Mouse (Mus musculus) MEL (cell line): Measurements from ENCODE around the gene Aim2. TPM values are rescaled to one million over a fixed set of nuclear protein-coding genes. Genes with fewer than 3 reads are reported as not detected.

Source experiments
- DNase-seq: peaks from one replicate; pipeline ENCODE4 v3.0.0; 2011; ENCODE audit warnings: low read depth, low spot score
- H3K27ac ChIP-seq: 2 replicates; pipeline ENCODE4 v1.5.1; 2012; ENCODE audit warnings: low read depth, mild to moderate bottlenecking, control low read depth, low read length, moderate library complexity; ENCODE audit not compliant: control insufficient read depth
- H3K27me3 ChIP-seq, 2 experiments: fragments of 150-350 bp in 1 of 2; sonication (generic) in 1 of 2; 2 replicates each; pipeline ENCODE4 v1.6.1; 2012; ENCODE audit warnings: low read length in 2 of 2, mild to moderate bottlenecking in 2 of 2, improper control_type of control experiment in 1 of 2, moderate library complexity in 1 of 2; ENCODE audit not compliant: insufficient read depth in 2 of 2, control insufficient read depth in 1 of 2
- H3K36me3 ChIP-seq, 2 experiments: 2 replicates each; pipeline ENCODE4 v1.6.1; 2012 to 2014; ENCODE audit warnings: low read length in 2 of 2, improper control_type of control experiment in 1 of 2, inconsistent platforms in 1 of 2, mild to moderate bottlenecking in 1 of 2; ENCODE audit not compliant: insufficient read depth in 2 of 2, control insufficient read depth in 1 of 2
- H3K4me1 ChIP-seq, 2 experiments: fragments of 150-350 bp in 1 of 2; sonication (generic) in 1 of 2; 2 replicates each; pipeline ENCODE4 v1.6.1; 2012; ENCODE audit warnings: low read length in 2 of 2, improper control_type of control experiment in 1 of 2, mild to moderate bottlenecking in 1 of 2; ENCODE audit not compliant: insufficient read depth in 2 of 2, control insufficient read depth in 1 of 2
- H3K4me3 ChIP-seq, 2 experiments: fragments of 150-350 bp in 1 of 2; sonication (generic) in 1 of 2; 2 replicates each; pipeline ENCODE4 v1.5.1; 2012; ENCODE audit warnings: low read depth in 2 of 2, low read length in 2 of 2, mild to moderate bottlenecking in 2 of 2, moderate library complexity in 2 of 2, control low read depth in 1 of 2, improper control_type of control experiment in 1 of 2; ENCODE audit not compliant: control insufficient read depth in 1 of 2, insufficient read depth in 1 of 2
- H3K79me2 ChIP-seq: 2 replicates; pipeline ENCODE4 v1.6.1; 2012; ENCODE audit warnings: mild to moderate bottlenecking, low read length, moderate library complexity; ENCODE audit not compliant: control insufficient read depth, poor library complexity, insufficient read depth
- H3K9ac ChIP-seq: 2 replicates; pipeline ENCODE4 v1.6.1; 2012; ENCODE audit warnings: low read depth, mild to moderate bottlenecking, control low read depth, low read length, moderate library complexity; ENCODE audit not compliant: control insufficient read depth, poor library complexity, severe bottlenecking
- H3K9me3 ChIP-seq: fragments of 150-350 bp; sonication (generic); replicated peaks from 2 replicates; pipeline ENCODE4 v1.6.1; 2012; ENCODE audit warnings: mild to moderate bottlenecking, low read length, improper control_type of control experiment, moderate library complexity; ENCODE audit not compliant: insufficient read depth
- BHLHE40 ChIP-seq: IDR thresholded peaks from 2 replicates; pipeline ENCODE4 v1.6.1; 2012; ENCODE audit warnings: low read depth, mild to moderate bottlenecking, inconsistent platforms, low read length, improper control_type of control experiment, borderline replicate concordance
- CTCF ChIP-seq, 3 experiments: IDR thresholded peaks in 2 of 3; conservative IDR thresholded peaks in 1 of 3; 2 replicates each; pipeline ENCODE4 v1.5.1; 2011 to 2012; ENCODE audit warnings: low read length in 3 of 3, low read depth in 2 of 3, mild to moderate bottlenecking in 2 of 3, improper control_type of control experiment in 1 of 3, inconsistent platforms in 1 of 3, mixed read lengths in 1 of 3, moderate library complexity in 1 of 3; ENCODE audit not compliant: control insufficient read depth in 1 of 3, insufficient read depth in 1 of 3, poor library complexity in 1 of 3, severe bottlenecking in 1 of 3
- ELF1 ChIP-seq: IDR thresholded peaks from 2 replicates; pipeline ENCODE4 v1.6.1; 2014; ENCODE audit warnings: low read depth, mild to moderate bottlenecking, inconsistent platforms, low read length, improper control_type of control experiment, moderate library complexity
- EP300 ChIP-seq, 2 experiments: IDR thresholded peaks; 2 replicates each; pipeline ENCODE4 v1.6.1; 2011; ENCODE audit warnings: improper control_type of control experiment in 2 of 2, low read length in 2 of 2, low read depth in 1 of 2, mild to moderate bottlenecking in 1 of 2
- ETS1 ChIP-seq: IDR thresholded peaks from 2 replicates; pipeline ENCODE4 v1.6.1; 2012; ENCODE audit warnings: low read depth, mild to moderate bottlenecking, inconsistent platforms, low read length, improper control_type of control experiment, moderate library complexity
- GABPA ChIP-seq: IDR thresholded peaks from 2 replicates; pipeline ENCODE4 v1.6.1; 2012; ENCODE audit warnings: low read depth, mild to moderate bottlenecking, inconsistent platforms, low read length, improper control_type of control experiment, moderate library complexity
- JUND ChIP-seq: IDR thresholded peaks from 2 replicates; pipeline ENCODE4 v1.6.1; 2011; ENCODE audit warnings: low read depth, mild to moderate bottlenecking, improper control_type of control experiment, low read length
- KAT2A ChIP-seq: conservative IDR thresholded peaks from 2 replicates; pipeline ENCODE4 v1.6.1; 2012; ENCODE audit warnings: low read depth, low read length, improper control_type of control experiment, inconsistent platforms
- MAZ ChIP-seq: IDR thresholded peaks from 2 replicates; pipeline ENCODE4 v1.6.1; 2012; ENCODE audit warnings: low read depth, mild to moderate bottlenecking, inconsistent platforms, low read length, improper control_type of control experiment
- MXI1 ChIP-seq: IDR thresholded peaks from 2 replicates; pipeline ENCODE4 v1.6.1; 2011; ENCODE audit warnings: mild to moderate bottlenecking, low read depth, low read length, improper control_type of control experiment
- MYB ChIP-seq: IDR thresholded peaks from 2 replicates; pipeline ENCODE4 v1.6.1; 2011; ENCODE audit warnings: mild to moderate bottlenecking, low read depth, low read length, improper control_type of control experiment
- NELFE ChIP-seq: IDR thresholded peaks from 2 replicates; pipeline ENCODE4 v1.6.1; 2011; ENCODE audit warnings: low read depth, low read length, improper control_type of control experiment
- NRF1 ChIP-seq: IDR thresholded peaks from 2 replicates; pipeline ENCODE4 v1.6.1; 2014; ENCODE audit warnings: low read depth, mild to moderate bottlenecking, inconsistent platforms, low read length, improper control_type of control experiment, moderate library complexity; ENCODE audit not compliant: poor library complexity, insufficient read depth, severe bottlenecking
- POLR2AphosphoS2 ChIP-seq: IDR thresholded peaks from 2 replicates; pipeline ENCODE4 v1.6.1; 2011; ENCODE audit warnings: low read length, improper control_type of control experiment
- RAD21 ChIP-seq: IDR thresholded peaks from 2 replicates; pipeline ENCODE4 v1.6.1; 2011; ENCODE audit warnings: mild to moderate bottlenecking, low read depth, low read length, improper control_type of control experiment
- SIN3A ChIP-seq: IDR thresholded peaks from 2 replicates; pipeline ENCODE4 v1.6.1; 2012; ENCODE audit warnings: low read length, improper control_type of control experiment, inconsistent platforms
- TBP ChIP-seq: IDR thresholded peaks from 2 replicates; pipeline ENCODE4 v1.8.0; 2011; ENCODE audit warnings: low read depth, low read length, improper control_type of control experiment
- USF1 ChIP-seq: IDR thresholded peaks from 2 replicates; pipeline ENCODE4 v1.6.1; 2014; ENCODE audit warnings: low read depth, mild to moderate bottlenecking, inconsistent platforms, low read length, improper control_type of control experiment, moderate library complexity
- USF2 ChIP-seq, 2 experiments: IDR thresholded peaks; 2 replicates each; pipeline ENCODE4 v1.6.1; 2011 to 2012; ENCODE audit warnings: improper control_type of control experiment in 2 of 2, low read length in 2 of 2, borderline replicate concordance in 1 of 2, inconsistent platforms in 1 of 2, low read depth in 1 of 2, mild to moderate bottlenecking in 1 of 2; ENCODE audit not compliant: insufficient read depth in 1 of 2
- ZKSCAN1 ChIP-seq: IDR thresholded peaks from 2 replicates; pipeline ENCODE4 v1.6.1; 2012; ENCODE audit warnings: low read depth, mild to moderate bottlenecking, inconsistent platforms, low read length, improper control_type of control experiment, moderate library complexity
- ZNF384 ChIP-seq: IDR thresholded peaks from 2 replicates; pipeline ENCODE4 v1.6.1; 2012; ENCODE audit warnings: low read depth, mild to moderate bottlenecking, inconsistent platforms, low read length, improper control_type of control experiment
- polyA plus RNA-seq, 2 experiments: library from polyadenylated mRNA; stranded (reverse) in 1 of 2; unstranded in 1 of 2; fragments of >175 nt in 1 of 2; fragments of >200 nt in 1 of 2; gene quantifications; 2 replicates each; pipeline versions ENCODE4 v1.2.1 to v1.2.4; 2012; ENCODE audit warnings: low replicate concordance in 2 of 2, low read depth in 1 of 2; ENCODE audit not compliant: insufficient read length in 2 of 2, insufficient read depth in 1 of 2, missing spikeins in 1 of 2
- total RNA-seq: library from RNA; depleted of rRNA; stranded (reverse); fragments of 300-350 nt; gene quantifications from 2 replicates; pipeline ENCODE4 v1.2.3, GENCODE M21; 2012

Aim2 gene
- total and polyA plus RNA-seq, 3 experiments = 2.3 to 9.1 TPM; not detected in 1

- TF ChIP-seq MAZ (no peak), MYB (no peak)
These were observed 47.8 kb downstream of the Aim2 start (continued) for GRCm38 (mm10) chr1:173398323-173398970.

GRCm38 (mm10) chr1:173404696-173405309, 54.1 kb downstream of the Aim2 start:
- no peak overlapping the region for H3K27ac ChIP-seq
- no peaks in the 10 kb centered on the region; a peak in 1 of 4 replicates for H3K36me3 ChIP-seq
- no peaks in the 10 kb centered on the region for H3K9me3 ChIP-seq
- TF ChIP-seq CTCF (IDR thresholded peaks at IDR 0.05 in 2 of 3, conservative IDR thresholded peaks at IDR 0.05 in 1 of 3; ENCODE audit: control insufficient read depth in 1 of 3, insufficient read depth in 1 of 3, low read depth in 2 of 3, low read length in 3 of 3, poor library complexity in 1 of 3, severe bottlenecking in 1 of 3) (no peak), TBP (no peak), USF2 (IDR thresholded peaks at IDR 0.05; ENCODE audit: borderline replicate concordance in 1 of 2, insufficient read depth in 1 of 2, low read depth in 1 of 2, low read length in 2 of 2) (no peak), MXI1 (no peak), JUND (no peak), NELFE (no peak), GABPA (no peak), ZKSCAN1 (no peak), USF1 (no peak), ETS1 (no peak), BHLHE40 (no peak), POLR2AphosphoS2 (no peak), ELF1 (no peak), NRF1 (no peak), KAT2A (no peak), RAD21 (no peak), EP300 (IDR thresholded peaks at IDR 0.05; ENCODE audit: low read depth in 1 of 2, low read length in 2 of 2) (no peak), SIN3A (no peak), ZNF384 (no peak)
- TF ChIP-seq, all 39 proteins: peak for 0
- DNase-seq = no peak
- H3K79me2 ChIP-seq = no peaks in the 10 kb centered on the region
- H3K27me3 ChIP-seq = no peaks in the 10 kb centered on the region
- H3K4me3 ChIP-seq = no peak overlapping the region
- H3K4me1 ChIP-seq = no peaks in the 10 kb centered on the region; a peak in 1 of 4 replicates
- no peak overlapping the region for H3K9ac ChIP-seq
